Mouse (Mus musculus) spleen, adult 10 weeks (tissue): ENCODE results near the gene Dpp9. TPM values are rescaled to one million over a fixed set of nuclear protein-coding genes. Genes with fewer than 3 reads are reported as not detected.

Source experiments
- polyA plus RNA-seq: library from polyadenylated mRNA; stranded (reverse); fragments of 350-450 nt; fragmentation: Illumina TruSeq; extraction: RNeasy Lipid Tissue Mini Kit (QIAGEN cat#74804); gene quantifications from one replicate; pipeline ENCODE4 v1.2.3, GENCODE M21; 2015; ENCODE audit warnings: low replicate concordance; ENCODE audit not compliant: insufficient read depth

The Dpp9 gene
- polyA plus RNA-seq, result 9.1 TPM

DNA sequence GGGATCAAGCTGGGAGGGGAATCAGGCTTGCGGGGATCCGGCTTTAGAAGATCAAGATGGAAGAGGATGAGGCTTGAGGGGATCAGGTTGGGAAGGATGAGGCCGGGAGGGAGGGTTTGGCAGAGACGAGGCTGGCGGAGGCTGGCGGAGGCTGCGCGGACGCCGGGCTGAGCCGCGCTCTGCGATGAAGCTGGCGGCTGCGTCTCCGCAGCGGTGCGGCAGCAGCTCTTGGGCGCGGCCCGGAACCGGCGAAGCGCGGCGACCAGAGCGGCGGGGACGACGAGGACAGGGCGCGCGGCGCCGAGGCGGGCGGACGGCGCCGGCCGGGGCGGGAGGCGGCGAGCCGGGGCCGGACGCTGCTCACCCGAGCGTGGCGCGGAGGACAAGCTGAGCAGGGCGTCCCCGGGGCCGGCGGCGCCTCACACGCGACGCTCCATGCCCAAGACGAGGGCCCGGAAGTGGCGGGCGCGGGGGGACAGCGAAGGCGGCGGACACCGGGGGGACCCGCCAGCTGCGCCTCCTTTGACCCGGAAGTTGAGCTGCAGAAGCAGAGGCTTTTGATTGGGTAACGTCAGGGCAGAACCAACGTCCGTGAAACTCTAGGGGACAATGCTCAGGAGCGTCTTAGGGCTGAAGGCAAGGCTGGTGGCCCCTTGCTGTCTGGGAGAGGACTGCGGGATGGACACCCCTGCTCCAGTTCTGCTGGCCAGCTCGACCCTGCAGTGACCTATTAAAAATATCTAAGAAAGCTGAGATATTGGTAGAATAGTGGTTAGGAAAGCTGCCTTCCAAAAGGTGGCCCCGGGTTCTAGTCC, at the start of gene Dpp9:
Dpp9 (minus strand) TSS at position 529 of the 815 bp plus-strand sequence.

DNA sequence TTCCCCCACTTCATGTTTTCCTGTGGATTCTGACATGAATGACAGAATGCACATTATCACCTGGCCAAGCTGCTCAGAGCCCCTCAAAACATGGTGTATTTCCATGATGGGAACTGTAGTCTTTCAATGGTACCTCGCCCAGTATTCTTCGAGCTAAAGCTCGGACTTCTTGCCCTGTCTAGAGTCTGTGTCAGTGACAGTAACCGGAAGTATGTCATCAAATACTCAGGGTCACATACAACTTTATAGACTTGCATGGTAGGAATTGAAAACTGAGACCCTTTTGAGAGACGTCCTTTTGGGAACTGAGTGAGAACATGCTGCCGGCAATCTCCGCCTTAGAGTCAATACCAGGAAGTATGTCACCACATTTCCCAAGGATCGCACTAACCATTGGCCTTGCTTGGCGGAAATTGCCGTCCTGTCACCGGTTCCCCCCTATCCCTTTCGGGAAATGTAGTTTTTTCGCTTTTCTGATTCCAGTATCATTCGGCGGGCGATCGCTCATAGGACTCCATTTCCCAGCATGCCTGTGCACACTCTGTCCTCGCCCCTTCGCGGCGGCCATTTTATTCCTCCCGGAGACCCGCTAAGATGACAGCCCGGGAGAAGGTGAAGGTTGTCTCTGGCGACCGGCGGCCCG, 37.7 kb upstream of the Dpp9 start, which contains the start of gene Fem1a:
Fem1a (plus strand) TSS at position 572 of the 643 bp plus-strand sequence.

DNA sequence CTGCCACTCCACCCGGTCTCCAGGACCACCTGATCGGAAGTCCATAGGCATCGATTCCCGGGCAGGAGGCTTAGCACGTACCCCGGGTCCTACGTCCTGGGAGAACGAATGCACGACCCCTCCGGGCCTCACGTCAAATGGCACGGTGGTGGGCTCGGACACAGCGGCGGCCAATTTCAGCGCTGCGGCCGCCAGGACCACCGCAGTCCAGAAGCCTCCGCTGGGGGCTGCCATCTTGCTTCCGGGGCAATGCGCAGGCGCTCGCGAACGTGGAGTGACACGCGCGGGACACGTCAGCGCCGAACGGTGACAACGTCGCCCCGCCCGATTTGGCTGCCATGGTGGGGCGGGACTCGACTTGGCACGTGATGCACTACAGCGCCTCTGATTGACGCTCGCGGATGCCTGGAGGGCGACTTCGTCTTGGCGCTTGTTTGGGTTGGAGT, 35.0 kb downstream of the Dpp9 start, which contains the start of gene Mydgf:
Mydgf (minus strand) TSS at position 263 of the 446 bp plus-strand sequence.

DNA sequence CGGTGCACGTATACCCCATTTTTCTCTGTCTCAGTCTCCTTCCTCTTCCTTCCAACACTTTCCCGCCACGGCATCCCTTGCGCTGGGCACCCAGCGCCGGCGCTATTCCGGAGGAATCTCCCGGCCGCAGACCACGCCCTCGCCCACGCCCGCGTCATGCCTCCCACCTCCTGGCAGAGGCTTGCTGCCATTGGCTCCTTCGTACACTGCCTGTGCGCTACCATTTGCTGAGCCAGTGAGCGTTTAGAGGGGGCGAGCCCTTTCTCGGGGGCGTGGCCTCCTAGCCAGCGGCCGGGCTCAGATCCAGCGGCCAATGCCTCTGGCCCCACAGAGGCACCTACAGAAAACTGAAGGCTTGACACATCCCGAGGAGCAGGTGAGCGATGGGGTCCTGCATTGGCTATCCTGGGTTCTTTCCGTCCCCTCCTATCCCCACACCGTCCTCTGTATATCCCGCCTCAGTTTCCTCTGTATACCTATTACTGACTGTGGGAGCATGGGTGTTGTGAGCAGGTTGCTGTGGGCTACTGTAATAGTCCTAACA, 56.4 kb downstream of the Dpp9 start, which contains the start of gene Tnfaip8l1:
Tnfaip8l1 (plus strand) TSS at position 247 of the 544 bp plus-strand sequence.

DNA sequence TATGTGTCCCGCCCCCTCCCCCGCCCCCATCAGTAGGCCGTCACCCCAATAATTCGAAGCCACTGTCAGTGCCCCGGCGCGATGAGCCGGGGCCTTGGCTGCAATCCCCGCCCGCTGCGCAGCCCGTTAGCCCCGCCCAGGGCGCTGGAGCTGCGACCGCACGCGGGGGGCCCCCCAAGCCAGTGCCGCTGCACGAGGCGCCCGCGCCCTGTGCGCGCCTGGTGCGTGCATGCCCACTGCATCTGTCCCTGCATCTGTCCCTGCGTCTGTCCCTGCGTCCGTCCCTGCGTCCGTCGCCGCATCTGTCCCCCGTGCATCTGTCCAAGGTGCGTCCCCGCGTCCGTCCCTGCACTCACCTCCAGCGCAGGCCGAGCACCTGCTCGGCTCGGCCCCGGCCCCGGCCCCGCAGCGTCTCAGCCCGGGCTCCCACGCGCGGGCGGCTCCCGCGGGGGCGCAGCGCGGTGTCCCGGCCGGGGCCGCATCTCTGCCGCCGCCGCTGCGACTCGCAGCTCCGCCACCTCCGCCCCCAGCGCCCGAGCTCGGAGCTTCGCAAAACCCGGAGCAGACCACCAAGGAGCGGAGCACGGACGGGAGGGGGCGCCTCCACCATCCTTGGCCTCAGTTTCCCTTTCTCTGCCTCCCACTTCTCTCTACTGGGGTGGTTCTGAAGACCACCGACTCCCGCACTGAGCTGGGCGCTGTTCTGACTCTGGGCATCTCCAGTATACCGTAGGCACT, 78.7 kb downstream of the Dpp9 start, which contains the start of gene Sema6b:
Sema6b (minus strand) TSS at position 486 of the 738 bp plus-strand sequence.

Other genes with a start within 250 kb of the Dpp9 start
- not detected for gene Shd, start 248.4 kb downstream of the Dpp9 start, polyA plus RNA-seq
- not detected for gene Fsd1, start 232.4 kb downstream of the Dpp9 start, polyA plus RNA-seq
- 12.9 TPM for gene Stap2, start 213.3 kb downstream of the Dpp9 start, polyA plus RNA-seq
- 21.5 TPM for gene Mpnd, start 213.2 kb downstream of the Dpp9 start, polyA plus RNA-seq
- 21.0 TPM for gene Sh3gl1, start 182.3 kb downstream of the Dpp9 start, polyA plus RNA-seq
- 5.2 TPM for gene Chaf1a, start 178.5 kb downstream of the Dpp9 start, polyA plus RNA-seq
- gene Ubxn6, start 143.9 kb downstream of the Dpp9 start, polyA plus RNA-seq, result 30.8 TPM
- gene Hdgfl2, start 139.3 kb downstream of the Dpp9 start, polyA plus RNA-seq, result 31.1 TPM
- gene Plin4, start 109.1 kb downstream of the Dpp9 start, polyA plus RNA-seq, result 0.64 TPM
- gene Plin5, start 101.3 kb downstream of the Dpp9 start, polyA plus RNA-seq, result 0.11 TPM
- 2.1 TPM for gene Lrg1, start 96.9 kb downstream of the Dpp9 start, polyA plus RNA-seq
- gene Sema6b, start 78.6 kb downstream of the Dpp9 start, polyA plus RNA-seq, result 0.68 TPM
- gene Tnfaip8l1, start 56.4 kb downstream of the Dpp9 start, polyA plus RNA-seq, result 4.4 TPM
- 20.5 TPM for gene Mydgf, start 35.0 kb downstream of the Dpp9 start, polyA plus RNA-seq
- 16.3 TPM for gene Fem1a, start 37.9 kb upstream of the Dpp9 start, polyA plus RNA-seq
- gene Ticam1, start 57.9 kb upstream of the Dpp9 start, polyA plus RNA-seq, result 9.6 TPM
- 8.6 TPM for gene Plin3, start 74.0 kb upstream of the Dpp9 start, polyA plus RNA-seq
- gene Arrdc5, start 81.4 kb upstream of the Dpp9 start, polyA plus RNA-seq, result not detected
- gene Uhrf1, start 84.4 kb upstream of the Dpp9 start, polyA plus RNA-seq, result 15.7 TPM
- 13.3 TPM for gene Kdm4b, start 107.2 kb upstream of the Dpp9 start, polyA plus RNA-seq